Mouse (Mus musculus): ENCODE results near the gene Pde7b.

DNA sequence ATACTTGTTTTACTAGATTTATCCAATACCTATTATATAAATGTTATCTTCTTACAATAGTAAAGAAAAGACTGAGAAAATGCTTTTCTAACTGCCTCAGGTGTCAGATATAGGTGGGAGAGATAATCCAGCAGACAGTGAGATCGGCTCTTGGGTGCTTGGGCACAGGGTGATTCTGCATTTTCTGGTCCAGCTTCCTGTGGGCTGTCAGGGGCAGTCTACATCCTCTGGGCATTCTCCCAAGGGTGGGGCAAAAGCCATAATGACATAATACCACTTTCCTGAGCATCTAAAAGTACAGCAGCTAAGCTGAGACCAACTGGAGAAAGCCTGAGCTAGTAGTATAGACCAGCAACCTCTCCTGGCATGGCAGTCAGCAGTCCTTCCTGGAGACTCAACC is 34.1 kb upstream of the Pde7b start:
- TF ChIP-seq CTCF (IDR thresholded peaks at IDR 0.05; ENCODE audit: low read depth) (no peak), EP300 (IDR thresholded peaks at IDR 0.05; ENCODE audit: low read depth) (no peak)
